Mouse (Mus musculus) cortical plate, adult 2 months (tissue): ENCODE results near the gene Vsir.

ENCODE experiments used
- CTCF ChIP-seq: fragments of 200-500 bp; IDR thresholded peaks from 2 replicates; pipeline ENCODE4 v1.5.1; 2011; ENCODE audit warnings: mild to moderate bottlenecking, control low read depth, low read length; ENCODE audit not compliant: insufficient read depth; ENCODE audit errors: extremely low read depth
- POLR2A ChIP-seq: fragments of 200-500 bp; IDR thresholded peaks from 2 replicates; pipeline ENCODE4 v1.6.1; 2011; ENCODE audit warnings: mild to moderate bottlenecking, low read length, control low read depth; ENCODE audit not compliant: insufficient read depth; ENCODE audit errors: extremely low read depth

DNA sequence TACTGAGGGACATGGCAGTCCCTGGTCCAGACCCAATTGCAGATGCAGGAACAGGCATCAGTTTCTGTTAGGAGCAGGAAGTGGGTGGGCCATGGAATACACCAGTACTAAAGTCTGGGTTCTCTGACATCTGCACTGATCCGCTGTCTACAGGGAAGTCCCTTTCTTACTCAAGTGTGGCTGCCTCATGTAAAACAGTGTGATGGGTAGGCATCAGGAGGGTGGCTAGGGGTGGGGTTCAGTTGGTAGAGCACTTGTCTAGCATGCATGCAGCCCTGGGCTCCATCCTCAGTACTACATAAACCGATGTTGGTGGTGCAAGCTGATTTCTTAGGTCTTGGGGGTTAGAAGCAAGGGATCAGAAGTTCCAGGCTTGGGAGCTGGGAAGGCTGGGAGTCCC, 67.1 kb downstream of the Vsir start:
- no peak for TF ChIP-seq CTCF
- TF ChIP-seq POLR2A, result no peak
